Mouse (Mus musculus): ENCODE results near the gene Tmem8b.

DNA sequence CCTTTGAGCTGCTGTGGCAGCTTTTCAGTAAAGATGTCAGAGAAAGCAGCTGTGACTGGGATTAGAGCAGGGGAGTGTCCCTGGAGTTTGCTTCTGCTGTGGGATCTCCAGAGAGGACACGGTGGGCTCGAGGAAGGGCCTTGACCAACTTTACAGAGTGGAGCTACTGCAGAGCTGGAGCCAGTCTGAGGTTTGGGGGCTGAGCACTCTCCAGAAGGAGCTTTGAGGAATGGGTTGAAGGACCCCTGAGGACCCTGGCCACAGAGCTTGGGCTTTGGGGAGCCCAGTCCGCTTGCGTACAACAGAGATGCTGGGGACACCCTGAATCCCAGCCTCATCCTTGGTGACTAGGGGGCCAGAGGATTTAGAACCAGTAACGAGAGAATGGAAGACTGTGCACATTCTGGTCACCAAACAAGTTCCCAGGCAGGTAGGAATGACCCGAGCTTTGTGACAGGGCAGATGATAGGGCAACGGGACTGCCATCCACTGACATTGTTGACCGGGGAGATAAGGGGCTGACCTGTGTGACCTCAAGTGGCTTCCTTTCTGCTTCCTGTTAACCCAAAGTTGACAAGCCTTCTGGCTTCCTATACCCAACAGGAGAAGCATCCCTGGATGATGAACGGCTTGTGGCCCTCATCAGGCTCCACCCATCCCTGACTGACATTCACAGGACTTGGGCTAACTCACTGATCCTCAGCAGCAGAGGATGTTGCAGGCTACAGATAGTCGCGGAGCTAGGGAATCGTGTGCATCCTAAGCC is 57.6 kb downstream of the Tmem8b start:
- TF ChIP-seq CHD2 (IDR thresholded peaks at IDR 0.05; ENCODE audit: low read depth, low read length): no peak
- TF ChIP-seq HCFC1 (IDR thresholded peaks at IDR 0.05; ENCODE audit: borderline replicate concordance, insufficient read depth, low read length): no peak
- TF ChIP-seq MAFK (IDR thresholded peaks at IDR 0.05; ENCODE audit: insufficient read depth, low read depth, low read length): no peak
- TF ChIP-seq ZNF384 (IDR thresholded peaks at IDR 0.05; ENCODE audit: low read depth, low read length): no peak

All from ES-E14 (cell line).